Mouse (Mus musculus) kidney, adult 18-20 months (tissue): Measurements from ENCODE around the gene Dennd5b.
A peak's percentile ranks its signal among the peaks of the same experiment; 100 is the strongest.

Source experiments
- DNase-seq: peaks from one replicate; pipeline ENCODE4 v3.0.0; 2021

Gene Dennd5b

DNA sequence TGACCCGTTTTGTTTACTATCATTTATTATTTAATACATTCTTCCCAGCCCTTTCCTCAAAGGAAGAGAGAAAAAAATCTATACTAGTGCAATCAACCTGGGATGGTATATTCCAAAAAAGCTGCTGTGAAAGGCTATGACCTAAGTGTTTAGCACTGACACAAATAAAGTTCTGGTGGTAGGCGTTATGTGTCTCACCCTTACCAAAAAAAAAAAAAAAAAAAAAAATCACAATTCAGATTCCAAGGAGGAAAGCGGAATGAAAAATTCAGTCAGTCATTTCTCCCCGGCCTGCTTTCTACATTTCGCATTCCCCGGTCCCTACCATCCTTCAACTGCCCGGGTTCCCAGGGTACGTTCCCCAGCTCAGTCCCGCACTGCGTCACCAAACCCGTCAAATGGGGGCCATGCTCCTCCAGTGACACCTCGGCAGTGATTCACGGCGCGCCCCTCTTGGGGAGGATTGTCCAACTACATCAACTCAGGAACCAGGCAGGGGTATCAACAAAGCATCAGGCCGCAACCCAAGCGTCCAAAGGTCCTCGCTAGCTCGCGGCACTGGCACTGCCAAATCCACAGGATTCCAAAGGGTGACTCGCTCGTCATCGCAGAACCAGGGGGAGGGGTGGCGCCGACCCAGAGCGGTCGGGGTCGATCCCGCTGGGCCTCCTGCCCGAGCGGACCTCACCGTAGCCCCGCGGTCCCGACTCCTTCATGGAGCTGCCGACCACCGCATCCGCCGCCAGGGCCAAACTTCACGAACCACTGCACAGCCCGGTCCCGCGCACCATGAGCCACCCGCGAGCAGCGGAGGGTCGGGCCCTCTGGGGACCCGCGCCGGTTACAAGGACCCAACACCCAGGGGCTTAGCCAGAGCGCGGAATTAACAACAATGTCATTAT lies 1.1 kb downstream of the Dennd5b start:
- DNase-seq = peak; percentile 86

DNA sequence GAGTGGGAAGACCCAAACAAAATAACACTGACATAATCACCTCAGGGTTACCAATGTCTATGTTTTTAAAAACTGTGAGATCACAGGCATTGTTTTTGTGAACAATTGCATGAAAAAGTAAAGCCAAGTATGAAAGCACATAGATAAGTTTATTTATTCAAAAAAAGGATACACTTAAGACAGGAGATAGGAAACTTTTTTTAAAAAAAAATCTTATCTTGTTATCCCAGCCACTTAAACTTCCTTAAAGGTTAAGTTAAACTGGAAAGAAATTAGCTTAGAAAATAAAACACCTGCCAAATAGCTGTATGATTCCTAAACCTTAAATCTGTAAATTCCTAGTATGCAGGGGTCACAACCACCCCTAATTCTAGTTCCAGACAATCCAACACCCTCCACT lies 2.5 kb downstream of the Dennd5b start:
- no peak for DNase-seq

DNA sequence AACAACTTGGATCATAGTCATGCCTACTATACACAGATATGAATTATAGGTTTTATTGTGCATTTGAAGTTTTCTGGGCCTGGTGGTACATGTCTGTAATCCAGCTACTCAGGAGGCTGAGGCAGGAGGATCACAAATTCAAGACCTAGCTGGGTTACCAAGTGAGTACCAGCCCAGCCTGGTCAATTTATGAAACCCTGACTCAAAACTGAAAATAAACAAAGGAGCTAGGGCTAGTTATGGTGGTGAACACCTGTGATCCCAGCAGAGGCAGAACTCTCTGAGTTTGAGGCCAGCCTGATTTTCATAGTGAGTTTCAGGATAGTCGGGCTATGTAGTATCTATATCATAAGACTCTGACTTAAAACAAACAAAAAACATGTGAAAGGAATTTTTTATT lies 4.2 kb downstream of the Dennd5b start:
- DNase-seq = no peak

DNA sequence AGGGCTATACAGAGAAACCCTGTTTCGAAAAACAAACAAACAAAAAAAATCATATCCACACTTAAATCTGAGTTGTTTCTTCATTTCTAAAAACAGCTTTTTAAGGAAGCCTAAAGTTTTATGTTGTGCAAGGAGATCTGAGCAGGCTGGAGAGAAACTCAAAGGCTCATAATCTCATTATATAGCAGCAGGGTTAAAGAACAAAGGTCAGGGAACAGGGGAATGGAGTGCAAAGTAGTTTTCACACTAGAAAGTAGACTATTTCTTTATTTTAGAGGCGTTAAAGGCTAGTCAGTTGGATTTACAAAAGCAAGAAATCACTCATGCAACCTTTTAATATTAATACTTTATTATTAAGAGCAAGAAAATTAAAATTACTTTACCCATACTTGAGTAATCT lies 5.2 kb downstream of the Dennd5b start:
- no peak for DNase-seq

DNA sequence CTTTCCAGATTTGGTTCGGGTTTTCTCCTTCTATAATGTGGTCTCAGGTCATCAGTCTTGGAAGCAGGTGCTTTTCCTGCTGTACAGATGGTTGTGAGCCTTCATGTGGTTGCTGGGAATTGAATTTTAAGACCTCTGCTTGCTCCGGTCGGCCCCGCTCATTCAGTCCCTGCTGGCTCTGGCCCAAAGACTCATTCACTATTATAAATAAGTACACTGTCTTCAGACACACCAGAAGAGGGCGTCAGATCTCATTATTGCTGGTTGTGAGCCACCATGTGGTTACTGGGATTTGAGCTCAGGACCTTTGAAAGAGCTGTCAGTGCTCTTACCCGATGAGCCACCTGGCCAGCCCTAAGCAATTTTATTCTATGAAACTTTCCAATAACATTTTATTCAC lies 6.1 kb downstream of the Dennd5b start:
- DNase-seq = no peak

DNA sequence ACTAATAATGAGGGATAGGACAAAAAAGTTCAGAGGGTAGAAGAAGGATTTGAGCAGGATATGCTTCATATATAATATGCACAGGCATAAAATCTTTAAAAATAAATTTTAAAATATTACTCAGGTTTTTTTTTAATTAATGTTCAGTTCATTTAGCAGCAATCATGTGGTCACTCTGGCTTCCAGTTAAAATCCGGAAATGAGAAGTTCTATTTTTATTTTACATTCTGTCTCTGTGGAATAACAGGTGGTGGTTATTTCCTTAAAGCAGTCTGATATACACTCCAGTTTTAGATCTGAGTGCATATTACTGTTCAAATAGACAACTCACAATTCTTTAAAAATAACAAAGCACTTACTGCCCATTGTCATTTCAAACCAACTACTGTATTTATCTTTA lies 6.9 kb downstream of the Dennd5b start:
- DNase-seq = no peak

DNA sequence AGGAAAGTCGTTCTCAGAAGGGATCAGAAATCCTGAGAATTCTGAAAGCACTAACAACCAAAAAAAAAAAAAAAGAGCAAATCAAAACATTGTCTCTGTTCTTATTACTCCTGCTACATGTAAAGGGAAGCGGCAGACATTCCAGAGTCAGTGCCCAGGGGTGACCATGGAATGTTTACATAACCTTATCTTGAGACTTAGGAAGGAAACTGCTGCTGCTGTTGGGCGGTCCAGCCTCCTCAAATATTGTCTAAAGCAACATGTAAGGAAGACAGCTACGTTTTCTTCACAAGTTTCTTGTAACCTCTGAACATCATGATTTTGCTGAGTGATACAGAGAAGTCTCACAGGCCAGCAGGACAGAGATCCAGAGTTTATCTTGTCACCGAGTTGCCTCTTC lies 8.0 kb downstream of the Dennd5b start:
- no peak for DNase-seq

DNA sequence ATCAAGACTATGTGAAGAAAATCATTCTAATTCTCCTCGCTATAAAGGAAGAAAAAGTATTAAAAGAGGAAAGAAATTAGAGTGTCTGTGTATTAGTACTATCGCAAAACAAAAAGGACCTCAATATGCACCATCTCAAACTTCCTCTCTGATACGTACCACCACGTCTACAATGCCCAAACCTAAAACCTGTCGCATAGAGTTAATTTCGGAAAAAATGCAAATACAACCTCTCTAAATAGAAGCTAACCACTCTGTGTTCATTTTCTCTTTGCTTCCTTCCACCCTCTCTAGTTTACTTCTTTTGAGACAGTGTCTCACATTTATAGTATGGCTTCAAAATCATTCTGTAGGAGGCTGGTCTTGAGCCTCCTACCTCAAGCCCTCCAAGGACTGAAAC lies 9.1 kb downstream of the Dennd5b start:
- no peak for DNase-seq

DNA sequence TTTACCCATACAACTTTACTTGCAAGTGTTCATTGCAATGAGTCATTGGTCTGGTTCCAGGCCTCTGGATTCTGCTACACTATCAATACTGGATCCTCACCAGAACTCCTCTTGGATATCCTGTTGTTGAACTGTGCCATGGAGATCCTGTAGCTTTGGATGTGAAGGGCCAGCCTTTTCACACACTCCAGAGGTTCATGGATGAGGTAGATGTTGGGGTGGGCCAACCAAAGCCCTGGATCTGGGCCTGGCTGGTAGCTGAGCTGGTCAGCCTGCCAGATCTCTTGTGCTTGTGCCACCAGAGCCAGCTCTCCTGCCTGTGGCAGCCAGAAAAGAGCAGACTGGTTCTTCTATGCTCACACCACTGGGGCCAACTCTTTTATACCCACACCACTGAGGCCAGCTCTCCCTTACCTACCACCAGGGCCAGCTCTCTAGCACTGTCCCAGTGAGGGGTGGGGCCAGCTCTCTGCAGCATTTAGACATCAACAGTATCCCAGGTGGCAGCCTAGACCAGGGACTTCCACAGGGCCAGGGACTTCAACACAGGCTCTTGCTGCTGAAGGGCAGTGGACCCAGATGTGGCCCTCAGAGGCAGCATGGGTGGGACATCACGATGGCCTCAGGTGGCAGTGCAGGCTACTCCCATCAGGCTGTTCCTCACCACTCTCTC lies 24.2 kb downstream of the Dennd5b start:
- no peak for DNase-seq

DNA sequence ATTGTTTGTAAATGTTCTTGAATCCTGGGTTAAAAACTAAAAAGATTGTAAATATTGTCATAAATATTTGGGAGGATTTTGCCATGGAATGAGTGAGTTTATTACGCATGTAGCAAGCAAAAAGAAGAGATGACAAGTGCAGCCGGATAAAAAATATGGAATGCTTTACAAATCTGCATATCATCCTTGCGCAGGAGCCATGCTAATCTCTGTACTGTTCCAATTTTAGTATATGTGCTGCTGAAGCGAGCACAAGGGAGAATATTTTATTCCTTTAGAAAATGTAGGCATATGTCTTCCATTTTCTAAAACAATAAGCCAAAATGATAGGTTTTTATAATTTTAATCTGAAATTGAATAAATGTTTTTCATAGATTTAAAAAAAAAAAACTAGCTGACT lies 27.6 kb downstream of the Dennd5b start:
- DNase-seq = no peak

DNA sequence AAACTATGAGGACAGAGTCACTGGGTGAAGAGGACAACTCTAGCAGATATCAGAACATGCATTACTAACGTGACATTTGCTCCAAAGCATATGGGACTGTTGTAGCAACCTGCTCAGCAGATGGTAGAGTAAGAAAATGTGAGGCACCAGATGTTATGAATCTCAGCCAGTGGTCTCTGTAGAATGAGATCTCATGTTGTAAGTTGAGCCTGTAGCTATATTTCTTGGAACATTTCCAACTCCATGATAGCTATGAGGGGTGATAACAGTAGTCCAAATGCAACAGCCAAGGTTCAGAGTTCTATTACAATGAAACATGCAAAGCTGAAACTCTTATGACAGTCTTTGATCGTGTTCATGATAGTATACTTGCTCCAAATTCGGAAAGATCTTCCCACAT lies 28.6 kb downstream of the Dennd5b start:
- no peak for DNase-seq

DNA sequence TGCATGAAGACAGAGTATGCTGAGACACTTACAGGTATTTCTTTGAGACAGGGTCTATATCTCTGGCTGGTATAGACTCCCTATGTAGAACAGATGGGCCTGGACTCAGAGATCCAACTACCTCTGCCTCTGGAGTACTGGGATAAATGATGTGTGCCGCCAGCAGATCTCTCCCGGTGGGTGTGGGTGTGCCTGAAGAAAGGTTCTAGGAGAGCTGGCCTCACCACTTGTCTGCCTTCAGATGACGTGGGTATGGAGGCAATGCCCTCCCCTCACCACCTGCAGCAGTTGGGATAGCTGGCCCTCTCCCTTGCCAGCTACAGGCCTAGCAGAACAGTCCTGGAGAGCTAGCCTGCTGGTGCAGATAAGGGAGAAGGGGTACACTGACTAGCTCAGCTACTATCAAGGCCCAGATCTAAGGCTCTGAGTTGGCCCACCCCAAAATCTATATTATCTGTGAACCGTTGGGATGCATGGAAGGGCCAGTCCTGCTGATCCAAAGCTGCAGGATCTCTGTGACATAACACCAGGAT lies 30.8 kb downstream of the Dennd5b start:
- no peak for DNase-seq

DNA sequence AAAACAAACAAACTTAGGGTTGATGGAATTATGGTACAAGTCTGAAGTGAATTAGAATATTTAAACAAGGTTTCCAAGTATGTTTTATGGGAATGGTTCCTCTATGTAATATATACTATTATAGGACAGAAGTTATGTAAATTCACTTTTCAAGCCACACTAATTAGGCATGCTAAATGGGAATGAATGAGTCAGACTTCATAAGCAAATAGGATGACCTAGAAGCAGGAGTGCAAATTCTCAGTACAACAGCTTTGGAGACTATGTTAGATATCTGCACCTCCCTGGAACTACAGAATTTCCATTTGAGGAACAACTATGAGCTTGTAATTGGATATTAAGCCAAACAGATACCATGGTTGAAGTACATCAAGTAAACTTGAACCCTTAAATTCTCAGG lies 38.1 kb downstream of the Dennd5b start:
- DNase-seq = no peak

DNA sequence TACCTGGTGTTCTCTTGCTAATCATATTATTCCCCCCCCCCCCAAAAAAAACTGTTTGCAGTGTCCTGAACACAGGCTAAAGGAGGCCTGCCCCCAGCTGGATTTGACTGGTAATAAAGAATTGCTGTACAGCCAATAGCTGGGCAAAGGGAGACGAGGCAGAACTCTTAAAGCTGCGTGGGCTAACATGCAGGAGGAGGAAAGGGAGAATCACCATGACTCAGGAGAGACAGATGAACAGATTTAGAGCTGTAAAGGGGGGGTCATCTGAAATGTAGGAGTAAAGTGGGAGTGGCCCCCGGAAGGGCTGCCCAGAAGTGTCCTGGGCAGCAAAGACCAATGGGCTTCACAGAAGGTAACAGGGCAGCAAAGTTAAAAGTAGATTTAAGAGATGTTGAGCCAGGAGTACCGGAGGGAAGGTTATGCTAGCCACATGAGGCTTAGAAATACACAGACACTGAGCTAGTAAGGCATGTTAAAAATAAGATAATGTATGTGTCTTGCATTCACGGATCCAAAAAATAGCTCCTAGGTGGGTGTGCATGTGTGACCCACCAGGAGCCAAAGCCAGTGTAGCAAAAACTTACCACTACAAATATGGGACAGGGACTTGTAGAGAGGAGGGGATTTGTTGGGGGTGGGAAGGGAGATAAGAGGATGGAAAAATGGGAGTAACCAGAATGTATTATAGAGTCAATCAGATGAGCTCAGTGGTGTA lies 40.7 kb downstream of the Dennd5b start:
- no peak for DNase-seq

DNA sequence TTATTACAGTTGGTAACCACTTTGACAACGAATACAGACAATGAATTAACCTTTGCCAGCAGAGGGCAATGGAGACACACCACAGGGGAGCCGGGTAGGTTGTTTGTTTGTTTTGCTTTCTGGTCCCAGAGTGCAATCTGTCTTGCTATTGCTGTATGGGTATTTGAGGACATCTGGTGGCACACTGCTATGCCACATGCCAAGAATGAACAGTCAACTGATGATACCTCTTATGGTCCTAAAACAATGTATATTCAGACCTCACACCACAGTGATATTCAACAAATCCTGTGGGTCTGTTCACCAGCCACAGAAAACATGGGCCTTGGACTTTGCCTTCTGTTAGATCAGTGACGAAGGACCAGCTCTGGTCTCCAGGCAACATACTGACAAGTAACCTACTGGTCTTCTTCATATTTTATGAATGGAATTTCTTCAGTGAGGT lies 43.5 kb downstream of the Dennd5b start:
- peak; percentile 46 for DNase-seq

DNA sequence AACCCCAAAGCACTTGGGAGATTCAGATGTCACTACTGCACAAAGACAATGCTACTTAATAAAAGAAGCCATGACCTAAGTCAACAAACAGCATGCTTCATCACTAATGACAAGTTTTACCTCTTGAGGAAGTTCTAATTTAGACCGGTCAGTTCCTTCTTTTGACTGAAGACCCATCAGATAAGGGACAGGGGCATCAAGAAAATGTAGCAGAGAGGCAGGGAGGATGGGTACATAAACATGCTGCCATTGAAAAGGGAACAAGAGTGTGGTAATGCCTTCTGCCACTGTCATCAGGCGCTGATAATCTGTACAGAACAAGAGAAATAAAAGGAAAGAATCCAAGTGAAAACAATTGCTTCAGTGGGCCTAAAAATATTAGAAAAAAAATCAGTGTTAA lies 46.7 kb downstream of the Dennd5b start:
- DNase-seq = no peak

DNA sequence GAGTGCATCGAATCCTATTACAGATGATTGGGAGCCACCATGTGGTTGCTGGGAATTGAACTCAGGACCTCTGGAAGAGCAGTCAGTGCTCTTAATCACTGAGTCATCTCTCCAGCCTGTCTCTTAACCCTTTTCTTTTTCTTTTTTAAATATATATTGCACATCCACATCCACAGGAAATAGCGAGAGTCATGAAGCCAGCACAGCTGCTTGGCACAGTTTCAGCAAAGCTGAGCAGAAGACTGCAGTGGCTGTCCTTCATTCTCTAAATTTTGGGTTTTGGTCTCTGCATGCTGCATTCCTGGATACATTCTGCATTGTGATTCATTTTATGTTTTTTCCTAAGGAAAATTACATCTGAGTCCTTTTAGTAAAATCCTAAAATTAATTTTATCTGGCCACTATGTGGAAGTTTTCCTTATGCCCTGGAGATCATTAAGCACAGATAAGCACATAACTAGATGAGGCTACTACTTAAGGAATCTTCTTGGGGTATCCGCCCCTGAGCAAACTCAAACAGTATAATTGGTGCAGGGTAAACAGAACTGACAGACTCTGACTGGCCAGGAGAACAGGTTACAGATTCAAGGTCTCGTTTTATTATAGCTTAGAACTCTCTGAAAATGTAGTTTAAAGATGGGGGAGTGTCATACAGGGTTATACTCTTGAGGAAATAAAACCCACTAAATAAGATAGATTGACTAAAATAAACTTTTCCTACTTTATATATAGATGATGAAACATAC lies 50.3 kb downstream of the Dennd5b start:
- DNase-seq = no peak

DNA sequence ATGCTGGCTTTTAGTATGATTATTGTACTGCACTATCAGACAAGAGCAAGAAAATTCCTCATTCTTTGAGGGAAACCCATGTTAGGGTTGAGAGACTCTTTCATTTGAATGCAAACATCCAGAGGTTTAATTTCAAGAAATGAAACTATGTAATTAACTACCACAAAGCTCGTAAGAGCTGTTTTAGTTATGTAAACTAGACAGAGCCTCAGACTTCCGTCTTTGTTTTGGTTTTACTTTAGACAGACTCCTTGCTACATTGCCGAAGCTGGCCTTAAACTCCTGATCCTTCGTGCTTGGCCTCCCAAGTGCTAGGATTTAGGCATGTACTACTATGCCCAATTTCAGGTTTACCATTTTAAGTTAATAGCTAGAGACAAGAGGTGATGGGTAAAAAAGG lies 61.4 kb downstream of the Dennd5b start:
- no peak for DNase-seq

DNA sequence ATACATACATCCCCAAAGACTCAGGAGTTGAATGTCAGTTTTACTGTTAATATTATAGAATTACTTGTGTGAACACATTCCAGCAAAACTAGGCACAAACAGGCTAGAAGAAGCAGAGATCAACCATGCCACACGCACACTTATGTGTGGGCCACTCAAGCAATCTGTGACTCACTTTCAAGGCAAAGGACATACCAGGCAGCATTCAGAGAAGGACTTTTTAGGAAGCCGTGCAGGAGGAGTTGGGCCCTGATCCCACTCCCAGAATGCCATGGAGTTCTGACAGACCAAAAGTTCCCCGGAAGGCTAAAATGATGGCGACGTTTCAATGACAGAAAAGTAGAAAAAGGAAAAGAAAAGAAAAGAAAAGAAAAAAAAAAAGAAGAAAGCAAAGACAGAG lies 69.3 kb downstream of the Dennd5b start:
- no peak for DNase-seq

DNA sequence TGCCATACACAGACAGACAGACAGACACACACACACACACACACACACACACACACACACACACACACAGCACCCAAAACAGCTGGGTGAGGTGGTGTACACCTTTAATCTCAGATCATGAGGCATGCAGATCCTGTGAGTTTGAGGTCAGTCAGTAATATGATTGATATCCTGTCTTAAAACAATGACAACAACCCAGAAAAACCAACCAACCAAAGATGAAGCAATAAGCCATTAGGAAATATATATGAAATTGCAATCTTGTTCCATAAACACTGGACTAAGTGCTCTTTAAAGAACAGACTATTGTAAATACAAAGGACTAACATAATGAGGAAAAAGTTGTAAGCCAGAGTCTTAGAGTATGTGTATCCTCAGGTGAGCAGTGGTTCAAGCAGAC lies 70.1 kb downstream of the Dennd5b start:
- no peak for DNase-seq

DNA sequence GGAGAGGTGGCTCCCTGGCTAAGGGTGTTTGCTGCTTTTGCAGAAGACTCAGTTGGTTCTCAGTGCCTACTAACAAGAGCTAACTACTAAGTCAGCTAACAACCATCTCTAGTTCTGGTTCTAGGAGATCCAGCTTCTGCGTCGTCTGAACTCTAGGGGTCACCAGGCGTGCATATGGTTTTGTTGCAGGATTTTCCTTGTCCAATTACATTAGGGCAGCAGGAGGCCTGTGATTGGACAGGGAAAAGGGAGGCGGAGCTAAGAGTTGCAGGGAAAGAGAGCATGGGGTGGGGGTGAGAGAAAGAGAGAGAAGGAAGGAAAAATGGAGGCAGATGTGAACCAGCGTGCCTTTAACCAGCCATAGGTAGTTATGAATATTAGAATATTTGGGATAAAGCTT lies 83.0 kb downstream of the Dennd5b start:
- no peak for DNase-seq

DNA sequence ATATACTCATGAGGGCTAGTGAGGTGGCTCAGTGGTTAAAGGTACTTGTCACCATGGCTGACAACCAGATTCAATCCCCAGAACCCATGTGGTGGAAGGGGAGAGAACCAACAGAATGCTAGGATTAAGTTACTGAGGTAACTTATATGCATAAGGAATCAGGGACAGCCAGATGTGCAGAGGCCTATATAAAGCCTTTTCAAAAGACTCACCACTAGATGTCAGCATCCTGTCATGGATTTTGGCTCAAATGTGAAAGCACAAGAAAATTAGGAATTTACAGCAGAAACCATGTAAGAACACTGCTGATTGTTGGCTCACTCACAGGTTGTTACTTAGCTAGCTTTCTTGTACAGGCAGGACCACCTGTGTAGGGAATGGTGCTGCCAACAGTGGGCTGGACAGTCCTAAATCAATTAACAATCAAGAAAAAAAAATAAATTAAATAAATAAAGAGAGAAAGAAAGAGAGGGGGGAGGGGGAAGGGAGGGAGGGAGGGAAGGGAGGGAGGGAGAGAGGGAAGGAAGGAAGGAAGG lies 90.6 kb downstream of the Dennd5b start:
- DNase-seq = no peak

DNA sequence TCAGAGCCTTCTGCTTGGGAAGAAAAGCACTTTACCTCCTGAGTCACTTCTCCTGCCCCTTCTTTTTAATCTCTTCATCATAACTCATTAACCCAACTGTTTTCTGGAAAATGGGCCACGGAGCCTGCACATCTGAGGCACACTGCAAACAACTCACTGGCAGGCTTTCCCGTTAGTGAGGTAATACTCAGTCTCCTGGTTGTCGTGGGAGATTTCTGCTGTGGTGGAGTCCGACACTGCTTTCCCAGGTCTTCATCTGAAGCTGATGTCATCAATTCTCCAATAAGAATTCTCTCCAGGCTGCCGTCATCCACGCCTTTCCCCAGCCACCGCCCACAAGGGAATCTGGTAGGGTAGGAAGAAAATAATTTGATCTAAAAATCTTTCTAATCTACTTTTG lies 96.5 kb downstream of the Dennd5b start:
- no peak for DNase-seq
